Mouse (Mus musculus) forebrain, postnatal 0 days (tissue): ENCODE results near the gene Wbp1l. TPM values are rescaled to one million over a fixed set of nuclear protein-coding genes. Genes with fewer than 3 reads are reported as not detected.

Experiments
- ATAC-seq: fragments of 200-750 bp; cut with Nextera tagmentation; 2 replicates; pipeline ENCODE4 v1.8.0; 2017; ENCODE audit warnings: mild to moderate bottlenecking, moderate library complexity
- DNase-seq: peaks from one replicate; pipeline ENCODE4 v3.0.0-alpha.2; 2015
- H3K27ac ChIP-seq: fragments of 300-500 bp; sonication (generic); 2 replicates; pipeline ENCODE4 v1.5.1; 2014; ENCODE audit warnings: low read depth, mild to moderate bottlenecking, antibody characterized with exemption, low read length, moderate library complexity, mixed read lengths
- H3K27me3 ChIP-seq: fragments of 300-500 bp; sonication (generic); 2 replicates; pipeline ENCODE4 v1.6.1; 2014; ENCODE audit warnings: mild to moderate bottlenecking, low read length, mixed read lengths; ENCODE audit not compliant: insufficient read depth
- H3K36me3 ChIP-seq: fragments of 300-500 bp; sonication (generic); 2 replicates; pipeline ENCODE4 v1.6.1; 2014; ENCODE audit warnings: mild to moderate bottlenecking, moderate library complexity; ENCODE audit not compliant: insufficient read depth
- H3K4me1 ChIP-seq: fragments of 300-500 bp; sonication (generic); 2 replicates; pipeline ENCODE4 v1.6.1; 2014; ENCODE audit warnings: antibody characterized with exemption; ENCODE audit not compliant: insufficient read depth
- H3K4me2 ChIP-seq: fragments of 300-500 bp; sonication (generic); 2 replicates; pipeline ENCODE4 v1.6.1; 2014; ENCODE audit warnings: low read depth, mild to moderate bottlenecking, moderate library complexity
- H3K4me3 ChIP-seq: fragments of 300-500 bp; sonication (generic); 2 replicates; pipeline ENCODE4 v1.5.1; 2014; ENCODE audit warnings: low read depth, low read length, mixed read lengths
- H3K9ac ChIP-seq: fragments of 300-500 bp; sonication (generic); 2 replicates; pipeline ENCODE4 v1.6.1; 2014; ENCODE audit warnings: mild to moderate bottlenecking
- H3K9me3 ChIP-seq: fragments of 300-500 bp; sonication (generic); 2 replicates; pipeline ENCODE4 v1.6.1; 2016; ENCODE audit warnings: low read length
- CTCF ChIP-seq: sonication (generic); IDR thresholded peaks from 2 replicates; pipeline ENCODE4 v1.5.1; 2016; ENCODE audit warnings: antibody characterized with exemption, control low read depth, low read depth
- WGBS: fragments of 180-500 bp; shearing (Covaris S2); extraction: QIAGEN DNeasy Blood & Tissue Kit; methylation state at CpG from one replicate; pipeline ENCODE4 v1.1.7; 2014; 5-methylcytosine and 5-hydroxymethylcytosine counted together
- polyA plus RNA-seq: library from polyadenylated mRNA; unstranded; fragments of >200 nt; fragmentation: Nextera tagmentation; extraction: Ambion mirVana; gene quantifications from 2 replicates; pipeline ENCODE4 v1.2.1, GENCODE M21; 2015
- total RNA-seq: library from RNA; depleted of rRNA; stranded (reverse); fragments of >200 nt; gene quantifications from 2 replicates; pipeline ENCODE4 v1.2.3, GENCODE M21; 2014

The Wbp1l gene
- total and polyA plus RNA-seq, 2 experiments from 2014 or later: 25.4 to 37.0 TPM

GRCm38 (mm10) chr19:46657339-46658020 lies 58.6 kb downstream of the Wbp1l start:
- Histone ChIP-seq H3K9ac (no peak overlapping the region), H3K4me1 (no peaks in the 10 kb centered on the region), H3K9me3 (no peaks in the 10 kb centered on the region), H3K36me3 (peaks cover 34% of the 10 kb centered on the region), H3K4me2 (no peak overlapping the region), H3K4me3 (no peak overlapping the region), H3K27me3 (no peaks in the 10 kb centered on the region), H3K27ac (no peak overlapping the region)
- ATAC-seq (no peak), DNase-seq (no peak)
- peak; percentile 56 for TF ChIP-seq CTCF
- WGBS: 93% methylated on average over 3 of the region's 3 CpGs

GRCm38 (mm10) chr19:46658348-46658747 lies 59.5 kb downstream of the Wbp1l start:
- Histone ChIP-seq H3K4me2 (no peak overlapping the region), H3K9ac (no peak overlapping the region), H3K9me3 (no peaks in the 10 kb centered on the region), H3K4me1 (no peaks in the 10 kb centered on the region), H3K36me3 (peaks cover 30% of the 10 kb centered on the region), H3K4me3 (no peak overlapping the region), H3K27me3 (no peaks in the 10 kb centered on the region), H3K27ac (no peak overlapping the region)
- 97% methylated on average over 7 of the region's 7 CpGs for WGBS
- ATAC-seq: no peak
- no peak for TF ChIP-seq CTCF
- DNase-seq: no peak

DNA sequence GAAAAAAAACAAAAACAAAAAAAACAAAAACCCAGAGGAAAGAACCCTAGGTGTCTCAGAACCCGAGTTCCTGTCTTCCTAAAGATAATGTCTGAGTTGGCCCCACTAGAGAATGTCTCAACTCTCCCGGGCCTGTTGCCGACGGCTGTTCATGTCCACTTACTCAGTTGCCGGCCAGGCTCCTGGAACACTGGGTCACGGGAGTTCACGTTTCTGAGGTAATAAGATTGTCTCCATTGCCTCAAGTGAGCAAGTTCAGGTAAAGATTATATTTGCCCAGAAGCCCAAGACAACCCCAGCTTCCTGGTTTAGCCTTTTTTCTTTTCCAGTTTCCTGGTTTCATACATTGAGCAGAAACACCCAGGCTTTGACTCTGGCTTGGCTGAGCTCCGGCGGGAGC lies 60.0 kb downstream of the Wbp1l start:
- DNase-seq (no peak), ATAC-seq (no peak)
- Histone ChIP-seq H3K4me3 (no peak overlapping the region), H3K27ac (no peak overlapping the region), H3K36me3 (peaks cover 24% of the 10 kb centered on the region), H3K27me3 (no peaks in the 10 kb centered on the region), H3K9me3 (no peaks in the 10 kb centered on the region), H3K9ac (no peak overlapping the region), H3K4me2 (no peak overlapping the region), H3K4me1 (no peaks in the 10 kb centered on the region)
- no peak for TF ChIP-seq CTCF
- WGBS: 91% methylated on average over 9 of the region's 9 CpGs

GRCm38 (mm10) chr19:46661511-46661910 lies 62.6 kb downstream of the Wbp1l start:
- H3K9ac ChIP-seq: no peak overlapping the region
- no peak for TF ChIP-seq CTCF
- H3K4me3 ChIP-seq: no peak overlapping the region
- ATAC-seq (no peak), DNase-seq (no peak)
- 74% methylated on average over 4 of the region's 4 CpGs for WGBS
- no peaks in the 10 kb centered on the region for H3K27me3 ChIP-seq
- peaks cover 1% of the 10 kb centered on the region; the same call in 1 of the 2 replicates for H3K36me3 ChIP-seq
- peaks cover 7% of the 10 kb centered on the region; the same call in 1 of the 2 replicates for H3K4me1 ChIP-seq
- no peak overlapping the region for H3K4me2 ChIP-seq
- no peak overlapping the region for H3K27ac ChIP-seq
- H3K9me3 ChIP-seq: no peaks in the 10 kb centered on the region

GRCm38 (mm10) chr19:46662214-46662613 lies 63.3 kb downstream of the Wbp1l start:
- H3K36me3 ChIP-seq: no peaks in the 10 kb centered on the region
- no peak for TF ChIP-seq CTCF
- ATAC-seq: no peak
- no peaks in the 10 kb centered on the region for H3K27me3 ChIP-seq
- no peak overlapping the region for H3K27ac ChIP-seq
- H3K4me3 ChIP-seq: no peak overlapping the region
- 88% methylated on average over 8 of the region's 8 CpGs for WGBS
- no peak overlapping the region for H3K9ac ChIP-seq
- H3K4me1 ChIP-seq: peaks cover 7% of the 10 kb centered on the region; the same call in 1 of the 2 replicates
- no peak overlapping the region for H3K4me2 ChIP-seq
- no peaks in the 10 kb centered on the region for H3K9me3 ChIP-seq
- DNase-seq: no peak

- Histone ChIP-seq H3K4me1 (peaks cover 7% of the 10 kb centered on the region; the same call in 1 of the 2 replicates), H3K27me3 (no peaks in the 10 kb centered on the region), H3K9ac (no peak overlapping the region), H3K9me3 (no peaks in the 10 kb centered on the region), H3K36me3 (no peaks in the 10 kb centered on the region), H3K4me2 (no peak overlapping the region), H3K4me3 (no peak overlapping the region), H3K27ac (no peak overlapping the region)
- ATAC-seq (no peak), DNase-seq (no peak)
- no peak for TF ChIP-seq CTCF
- WGBS: 82% methylated on average over 6 of the region's 6 CpGs
Observed at GRCm38 (mm10) chr19:46662784-46663183, 63.9 kb downstream of the Wbp1l start.

GRCm38 (mm10) chr19:46665474-46665873 lies 66.6 kb downstream of the Wbp1l start:
- 35% methylated on average over 7 of the region's 7 CpGs for WGBS
- peak; percentile 49 for DNase-seq
- Histone ChIP-seq H3K9ac (no peak overlapping the region), H3K27me3 (no peaks in the 10 kb centered on the region), H3K4me2 (no peak overlapping the region), H3K36me3 (no peaks in the 10 kb centered on the region), H3K4me3 (no peak overlapping the region), H3K9me3 (no peaks in the 10 kb centered on the region), H3K4me1 (peaks cover 7% of the 10 kb centered on the region; the same call in 1 of the 2 replicates), H3K27ac (no peak overlapping the region)
- peak; percentile 65 for ATAC-seq
- no peak for TF ChIP-seq CTCF
